Mouse (Mus musculus): ENCODE results near the gene Lix1l.

The Lix1l gene

GRCm38 (mm10) chr3:96600639-96601250, at the start of gene Lix1l:
Gene Lix1l, plus strand, starts transcription at chr3:96601149.
- peak; percentile 83 to 86 for DNase-seq

GRCm38 (mm10) chr3:96551203-96551602, 49.7 kb upstream of the Lix1l start:
- peak; percentile 65 to 72 for DNase-seq

- no peak for DNase-seq
These were observed 49.1 kb upstream of the Lix1l start for GRCm38 (mm10) chr3:96551890-96552289.

- DNase-seq, result no peak
These were observed 47.3 kb upstream of the Lix1l start for GRCm38 (mm10) chr3:96553601-96554000.

GRCm38 (mm10) chr3:96554251-96554650, 46.7 kb upstream of the Lix1l start:
- DNase-seq, result no peak

GRCm38 (mm10) chr3:96555041-96555596, 45.8 kb upstream of the Lix1l start:
- no peak for DNase-seq

GRCm38 (mm10) chr3:96555999-96556614, 44.8 kb upstream of the Lix1l start:
- no peak for DNase-seq

GRCm38 (mm10) chr3:96556651-96557635, 44.0 kb upstream of the Lix1l start:
- peak in 1 of 2 experiments; percentile 64 for DNase-seq

GRCm38 (mm10) chr3:96557694-96558093, 43.3 kb upstream of the Lix1l start, which contains the start of gene Txnip:
Gene Txnip, plus strand, starts transcription at chr3:96557957.
- peak; percentile 98 to 99 for DNase-seq

- peak; percentile 66 to 73 for DNase-seq
These were observed 42.8 kb upstream of the Lix1l start for GRCm38 (mm10) chr3:96558159-96558558.

- DNase-seq, result peak; percentile 41 to 48
These were observed 42.2 kb upstream of the Lix1l start for GRCm38 (mm10) chr3:96558668-96559196.

GRCm38 (mm10) chr3:96559398-96559910, 41.5 kb upstream of the Lix1l start:
- DNase-seq, result peak; percentile 69 to 75

- peak; percentile 54 for DNase-seq
These were observed 40.8 kb upstream of the Lix1l start for GRCm38 (mm10) chr3:96559911-96560850.

- DNase-seq, result peak; percentile 48 to 54
These were observed 39.9 kb upstream of the Lix1l start for GRCm38 (mm10) chr3:96560881-96561668.

GRCm38 (mm10) chr3:96561946-96562681, 38.8 kb upstream of the Lix1l start:
- peak; percentile 49 to 55 for DNase-seq

- DNase-seq, result no peak
These were observed 37.7 kb upstream of the Lix1l start for GRCm38 (mm10) chr3:96563267-96563666.

GRCm38 (mm10) chr3:96563911-96564632, 36.9 kb upstream of the Lix1l start:
- DNase-seq, result no peak

GRCm38 (mm10) chr3:96564633-96565032, 36.3 kb upstream of the Lix1l start:
- peak; percentile 71 to 75 for DNase-seq

GRCm38 (mm10) chr3:96565105-96565504, 35.8 kb upstream of the Lix1l start:
- no peak for DNase-seq

All from B cell, adult 2 months (primary cell).